In genomic region chr7:100121376-100121789, GRCm38 (mm10) we compare ENCODE assay signal across 8 mouse cellular contexts. TPM values are rescaled to one million over a fixed set of nuclear protein-coding genes. Genes with fewer than 3 reads are reported as not detected.
A peak's percentile ranks its signal among the peaks of the same experiment; 100 is the strongest.
DNase-seq lines count a peak whose midpoint lies in the region; ATAC-seq lines count a peak whose summit lies in the region.

Pold3 (minus strand) TSS chr7:100121565.

- H3K36me3 ChIP-seq in heart, embryonic 14.5 days (ENCODE audit: control insufficient read depth, insufficient read depth, low read length): peaks cover 24% of the 10 kb centered on the region
- peaks cover 37% of the 10 kb centered on the region for H3K36me3 ChIP-seq in liver, embryonic 13.5 days
- H3K36me3 ChIP-seq in stomach, embryonic 16.5 days (ENCODE audit: control insufficient read depth, insufficient read depth, low read length): peaks cover 3% of the 10 kb centered on the region; the same call in 1 of the 2 replicates

- 0% methylated on average over 33 of the region's 33 CpGs for WGBS in heart, embryonic 14.5 days
- WGBS in liver, embryonic 13.5 days (ENCODE audit: insufficient replicate concordance): 0% methylated on average over 33 of the region's 33 CpGs
- WGBS in stomach, embryonic 16.5 days: under 1% methylated on average over 33 of the region's 33 CpGs

- H3K9me3 ChIP-seq in heart, embryonic 14.5 days (ENCODE audit: control insufficient read depth, low read length): no peaks in the 10 kb centered on the region
- no peaks in the 10 kb centered on the region for H3K9me3 ChIP-seq in liver, embryonic 13.5 days (replicated peaks)
- H3K9me3 ChIP-seq in stomach, embryonic 16.5 days (replicated peaks; ENCODE audit: control insufficient read depth, low read length): no peaks in the 10 kb centered on the region

- ATAC-seq in CD4-positive, CD25-positive, alpha-beta regulatory T cell, adult 4 months: peak; percentile 95
- ATAC-seq in heart, embryonic 14.5 days (ENCODE audit: insufficient number of reproducible peaks, insufficient read depth, low FRiP score, low read depth): peak; percentile 86
- peak; percentile 95 for ATAC-seq in liver, embryonic 13.5 days (ENCODE audit: low read depth)
- peak; percentile 95 for ATAC-seq in stomach, embryonic 16.5 days (ENCODE audit: insufficient read depth, low FRiP score)

- H3K27me3 ChIP-seq in heart, embryonic 14.5 days (ENCODE audit: control insufficient read depth, insufficient read depth, low read length): no peaks in the 10 kb centered on the region
- H3K27me3 ChIP-seq in liver, embryonic 13.5 days: no peaks in the 10 kb centered on the region
- no peaks in the 10 kb centered on the region for H3K27me3 ChIP-seq in stomach, embryonic 16.5 days (ENCODE audit: control insufficient read depth, insufficient read depth, low read length)

- H3K4me2 ChIP-seq in heart, embryonic 14.5 days (ENCODE audit: low read length): peak within 1 kb of the TSS; percentile 90
- H3K4me2 ChIP-seq in liver, embryonic 13.5 days: peak within 1 kb of the TSS; percentile 82
- H3K4me2 ChIP-seq in stomach, embryonic 16.5 days (ENCODE audit: low read depth, low read length): peak within 1 kb of the TSS; percentile 84

- peak; percentile 95 for DNase-seq in c-Kit-negative CD71-positive TER-119-positive erythroid progenitor cells, embryonic 14.5 days (ENCODE audit: low read depth, low spot score)
- peak; percentile 94 for DNase-seq in fibroblast of lung, adult 2 months (ENCODE audit: low read depth)
- peak; percentile 99 for DNase-seq in kidney, postnatal 14 days
- DNase-seq in liver, embryonic 13.5 days: peak; percentile 98
- peak; percentile 100 for DNase-seq in neural tube, embryonic 10.5 days (ENCODE audit: extremely low spot score, low spot score)

- peak within 1 kb of the TSS; percentile 94 for H3K9ac ChIP-seq in heart, embryonic 14.5 days (ENCODE audit: low read length)
- H3K9ac ChIP-seq in liver, embryonic 13.5 days: peak within 1 kb of the TSS; percentile 97
- peak within 1 kb of the TSS; percentile 94 for H3K9ac ChIP-seq in stomach, embryonic 16.5 days (ENCODE audit: low read length)

- H3K4me3 ChIP-seq in heart, embryonic 14.5 days (ENCODE audit: control insufficient read depth in 1 of 2, insufficient read depth in 1 of 2, low read depth in 1 of 2, low read length in 2 of 2): peak within 1 kb of the TSS; percentile 93 to 97
- H3K4me3 ChIP-seq in liver, embryonic 13.5 days (replicated peaks): peak within 1 kb of the TSS; percentile 88
- peak within 1 kb of the TSS; percentile 98 for H3K4me3 ChIP-seq in stomach, embryonic 16.5 days (replicated peaks; ENCODE audit: low read length)

- H3K27ac ChIP-seq in heart, embryonic 14.5 days (replicated peaks in 1 of 2; ENCODE audit: control insufficient read depth in 1 of 2, insufficient read depth in 1 of 2, low read depth in 2 of 2, low read length in 2 of 2): peak within 1 kb of the TSS; percentile 79 to 88
- H3K27ac ChIP-seq in liver, embryonic 13.5 days: peak within 1 kb of the TSS; percentile 88
- H3K27ac ChIP-seq in stomach, embryonic 16.5 days (ENCODE audit: low read length): peak within 1 kb of the TSS; percentile 96

- peaks cover 0 to 10% of the 10 kb centered on the region in 2 experiments; a peak in 2 of 4 replicates for H3K4me1 ChIP-seq in heart, embryonic 14.5 days (ENCODE audit: control insufficient read depth in 2 of 2, insufficient read depth in 2 of 2, low read length in 2 of 2)
- H3K4me1 ChIP-seq in liver, embryonic 13.5 days (replicated peaks): peaks cover 34% of the 10 kb centered on the region
- peaks cover 5% of the 10 kb centered on the region for H3K4me1 ChIP-seq in stomach, embryonic 16.5 days (ENCODE audit: control insufficient read depth, insufficient read depth, low read length)

RNA-seq across cellular contexts. Expression of gene Pold3, which starts in this region (rescaled TPM):
- polyA plus RNA-seq in CD4-positive, CD25-positive, alpha-beta regulatory T cell, adult 4 months (2017; shearing (Covaris generic)): 10 to 100 TPM; 37.3 to 46.3 TPM
- polyA plus RNA-seq in heart, embryonic 14.5 days (2014; fragmentation: Nextera tagmentation; extraction: Ambion mirVana): 31.8 and 35.1 TPM in 2 replicates
- 54.4 and 68.4 TPM in 2 replicates for polyA plus RNA-seq in liver, embryonic 13.5 days (2015; fragmentation: Nextera tagmentation; extraction: Ambion mirVana)
- polyA plus RNA-seq in stomach, embryonic 16.5 days (2015; fragmentation: Nextera tagmentation; extraction: Ambion mirVana): 47.8 and 50.6 TPM in 2 replicates

Comparison
In these comparisons a context has a peak if more than half of its experiments do, and no peak if none do; other contexts are left out.
1. Peak in every context shown above with its lines: DNase-seq, ATAC-seq, H3K4me3 ChIP-seq and H3K27ac ChIP-seq.